Mouse (Mus musculus): ENCODE data around the gene Tmem50b. TPM values are rescaled to one million over a fixed set of nuclear protein-coding genes. Genes with fewer than 3 reads are reported as not detected.
A peak's percentile ranks its signal among the peaks of the same experiment; 100 is the strongest.
"Not testable (repeated sequence)": the region's sequence is repeated elsewhere in the genome, so short reads cannot be mapped to it uniquely, and the experiment has no call there.

Tmem50b gene
- polyA plus RNA-seq (2015; fragmentation: Nextera tagmentation; extraction: Ambion mirVana) = 55.7 and 59.1 TPM in 2 replicates

GRCm38 (mm10) chr16:91597672-91598010, at the start of gene Tmem50b:
Gene Tmem50b (minus strand): TSS chr16:91597800.
- no peaks in the 10 kb centered on the region for H3K36me3 ChIP-seq
- H3K9ac ChIP-seq = peak within 1 kb of the TSS; percentile 84
- peaks cover 6% of the 10 kb centered on the region for H3K4me1 ChIP-seq (replicated peaks)
- H3K27ac ChIP-seq = peak within 1 kb of the TSS; percentile 79
- peak within 1 kb of the TSS; percentile 95 for H3K4me3 ChIP-seq
- H3K4me2 ChIP-seq = peak within 1 kb of the TSS; percentile 91
- WGBS = 0% methylated on average over 34 of the region's 34 CpGs
- no peaks in the 10 kb centered on the region for H3K9me3 ChIP-seq (replicated peaks)
- peak; percentile 99 for ATAC-seq (replicated peaks; ENCODE audit: insufficient number of reproducible peaks, insufficient read depth, low FRiP score, low read depth)
- H3K27me3 ChIP-seq = peaks cover 10% of the 10 kb centered on the region; the same call in 1 of the 2 replicates

GRCm38 (mm10) chr16:91646681-91647419, 49.2 kb upstream of the Tmem50b start, which contains the start of gene Gart:
Gene Gart (minus strand): TSS chr16:91646952.
- Histone ChIP-seq H3K9ac (peak within 1 kb of the TSS; percentile 77), H3K4me1 (replicated peaks) (peaks cover 6% of the 10 kb centered on the region), H3K27ac (peak within 1 kb of the TSS; percentile 99), H3K9me3 (replicated peaks) (no peaks in the 10 kb centered on the region), H3K4me3 (peak within 1 kb of the TSS; percentile 70), H3K36me3 (peaks cover 14% of the 10 kb centered on the region), H3K27me3 (no peaks in the 10 kb centered on the region), H3K4me2 (peak within 1 kb of the TSS; percentile 98)
- peak; percentile 88 for ATAC-seq (replicated peaks; ENCODE audit: insufficient number of reproducible peaks, insufficient read depth, low FRiP score, low read depth)
- under 1% methylated on average over 59 of the region's 59 CpGs for WGBS

- Histone ChIP-seq H3K4me1 (replicated peaks) (peaks cover 6% of the 10 kb centered on the region), H3K4me3 (peak overlapping the region; percentile 70), H3K9me3 (replicated peaks) (no peaks in the 10 kb centered on the region), H3K27ac (peak overlapping the region; percentile 99), H3K36me3 (peaks cover 18% of the 10 kb centered on the region), H3K9ac (peak overlapping the region; percentile 77), H3K27me3 (no peaks in the 10 kb centered on the region), H3K4me2 (peak overlapping the region; percentile 98)
- ATAC-seq (replicated peaks; ENCODE audit: insufficient number of reproducible peaks, insufficient read depth, low FRiP score, low read depth) = no peak
- under 1% methylated on average over 11 of the region's 11 CpGs for WGBS
These were observed 48.5 kb upstream of the Tmem50b start for GRCm38 (mm10) chr16:91645995-91646602.

- 83% methylated on average over 1 of the region's 2 CpGs for WGBS
- not testable (repeated sequence) for H3K9me3 ChIP-seq (replicated peaks); H3K27me3 ChIP-seq; H3K4me2 ChIP-seq; H3K27ac ChIP-seq; H3K9ac ChIP-seq; H3K4me1 ChIP-seq (replicated peaks); ATAC-seq (replicated peaks; ENCODE audit: insufficient number of reproducible peaks, insufficient read depth, low FRiP score, low read depth); H3K4me3 ChIP-seq
- peaks cover 22% of the 10 kb centered on the region for H3K36me3 ChIP-seq
These were observed 47.8 kb upstream of the Tmem50b start for GRCm38 (mm10) chr16:91645420-91645819.

- Histone ChIP-seq H3K4me2 (no peak overlapping the region), H3K36me3 (peaks cover 27% of the 10 kb centered on the region), H3K4me3 (no peak overlapping the region), H3K4me1 (replicated peaks) (peaks cover 4% of the 10 kb centered on the region), H3K9ac (no peak overlapping the region), H3K27me3 (no peaks in the 10 kb centered on the region), H3K27ac (no peak overlapping the region), H3K9me3 (replicated peaks) (no peaks in the 10 kb centered on the region)
- ATAC-seq (replicated peaks; ENCODE audit: insufficient number of reproducible peaks, insufficient read depth, low FRiP score, low read depth) = no peak
- 73% methylated on average over 2 of the region's 2 CpGs for WGBS
These were observed 47.3 kb upstream of the Tmem50b start for GRCm38 (mm10) chr16:91644901-91645300.

- Histone ChIP-seq H3K4me2 (no peak overlapping the region), H3K27ac (no peak overlapping the region), H3K4me1 (replicated peaks) (no peaks in the 10 kb centered on the region; the same call in 1 of the 2 replicates), H3K9ac (no peak overlapping the region), H3K36me3 (peaks cover 73% of the 10 kb centered on the region), H3K27me3 (no peaks in the 10 kb centered on the region), H3K4me3 (no peak overlapping the region), H3K9me3 (replicated peaks) (no peaks in the 10 kb centered on the region)
- no peak for ATAC-seq (replicated peaks; ENCODE audit: insufficient number of reproducible peaks, insufficient read depth, low FRiP score, low read depth)
- 96% methylated on average over 8 of the region's 8 CpGs for WGBS
These were observed 42.6 kb upstream of the Tmem50b start for GRCm38 (mm10) chr16:91640171-91640570.

- ATAC-seq (replicated peaks; ENCODE audit: insufficient number of reproducible peaks, insufficient read depth, low FRiP score, low read depth) = no peak
- Histone ChIP-seq H3K4me2 (no peak overlapping the region), H3K27me3 (no peaks in the 10 kb centered on the region), H3K9ac (no peak overlapping the region), H3K4me3 (no peak overlapping the region), H3K4me1 (replicated peaks) (no peaks in the 10 kb centered on the region; the same call in 1 of the 2 replicates), H3K27ac (no peak overlapping the region), H3K36me3 (peaks cover 77% of the 10 kb centered on the region), H3K9me3 (replicated peaks) (no peaks in the 10 kb centered on the region)
- 89% methylated on average over 2 of the region's 2 CpGs for WGBS
These were observed 42.0 kb upstream of the Tmem50b start for GRCm38 (mm10) chr16:91639636-91640035.

GRCm38 (mm10) chr16:91639161-91639560, 41.6 kb upstream of the Tmem50b start:
- Histone ChIP-seq H3K4me1 (replicated peaks) (no peaks in the 10 kb centered on the region), H3K4me2 (no peak overlapping the region), H3K36me3 (peaks cover 80% of the 10 kb centered on the region), H3K27me3 (no peaks in the 10 kb centered on the region), H3K4me3 (no peak overlapping the region), H3K9me3 (replicated peaks) (no peaks in the 10 kb centered on the region), H3K27ac (no peak overlapping the region), H3K9ac (no peak overlapping the region)
- no peak for ATAC-seq (replicated peaks; ENCODE audit: insufficient number of reproducible peaks, insufficient read depth, low FRiP score, low read depth)
- 88% methylated on average over 5 of the region's 5 CpGs for WGBS

GRCm38 (mm10) chr16:91633641-91634040, 36.0 kb upstream of the Tmem50b start:
- Histone ChIP-seq H3K4me1 (replicated peaks) (no peaks in the 10 kb centered on the region), H3K27ac (no peak overlapping the region), H3K27me3 (no peaks in the 10 kb centered on the region), H3K4me3 (no peak overlapping the region), H3K4me2 (no peak overlapping the region), H3K36me3 (peaks cover 83% of the 10 kb centered on the region), H3K9me3 (replicated peaks) (no peaks in the 10 kb centered on the region), H3K9ac (no peak overlapping the region)
- ATAC-seq (replicated peaks; ENCODE audit: insufficient number of reproducible peaks, insufficient read depth, low FRiP score, low read depth) = no peak
- 85% methylated on average over 12 of the region's 12 CpGs for WGBS

GRCm38 (mm10) chr16:91632940-91633339, 35.3 kb upstream of the Tmem50b start:
- peaks cover 83% of the 10 kb centered on the region for H3K36me3 ChIP-seq
- H3K4me3 ChIP-seq = no peak overlapping the region
- WGBS = 94% methylated on average over 7 of the region's 7 CpGs
- no peak overlapping the region for H3K4me2 ChIP-seq
- ATAC-seq (replicated peaks; ENCODE audit: insufficient number of reproducible peaks, insufficient read depth, low FRiP score, low read depth) = no peak
- no peaks in the 10 kb centered on the region for H3K9me3 ChIP-seq (replicated peaks)
- no peaks in the 10 kb centered on the region for H3K4me1 ChIP-seq (replicated peaks)
- H3K27ac ChIP-seq = no peak overlapping the region
- no peaks in the 10 kb centered on the region for H3K27me3 ChIP-seq
- no peak overlapping the region for H3K9ac ChIP-seq

- Histone ChIP-seq H3K27me3 (no peaks in the 10 kb centered on the region), H3K27ac (no peak overlapping the region), H3K4me2 (no peak overlapping the region), H3K36me3 (peaks cover 80% of the 10 kb centered on the region), H3K4me1 (replicated peaks) (no peaks in the 10 kb centered on the region), H3K4me3 (no peak overlapping the region), H3K9ac (no peak overlapping the region), H3K9me3 (replicated peaks) (no peaks in the 10 kb centered on the region)
- WGBS = 68% methylated on average over 5 of the region's 5 CpGs
- no peak for ATAC-seq (replicated peaks; ENCODE audit: insufficient number of reproducible peaks, insufficient read depth, low FRiP score, low read depth)
These were observed 34.8 kb upstream of the Tmem50b start for GRCm38 (mm10) chr16:91632439-91632838.

Measured in heart, embryonic 15.5 days (tissue).